Mouse (Mus musculus) heart, adult 8-10 months (tissue): ENCODE data around the gene Nkd1. TPM values are rescaled to one million over a fixed set of nuclear protein-coding genes. Genes with fewer than 3 reads are reported as not detected.

ENCODE experiments used
- DNase-seq: peaks from one replicate; pipeline ENCODE4 v3.0.0; 2022; ENCODE audit warnings: low spot score
- total RNA-seq, 4 experiments: library from RNA; stranded (reverse); gene quantifications; 2 replicates each; pipeline ENCODE4 v1.2.4; 2022

Nkd1 gene
- total RNA-seq, result 1 to 10 TPM; 1.8 to 2.3 (median 2.0) TPM

GRCm38 (mm10) chr8:88520985-88521527, at the start of gene Nkd1:
Gene Nkd1 (plus strand): TSS chr8:88521354.
- peak; percentile 53 for DNase-seq

GRCm38 (mm10) chr8:88481290-88481689, 39.9 kb upstream of the Nkd1 start:
- no peak for DNase-seq

- no peak for DNase-seq
Measured at GRCm38 (mm10) chr8:88488391-88488829, 32.7 kb upstream of the Nkd1 start.

GRCm38 (mm10) chr8:88494076-88494475, 27.1 kb upstream of the Nkd1 start:
- DNase-seq, result no peak

- DNase-seq, result no peak
Measured at GRCm38 (mm10) chr8:88495071-88495805, 25.9 kb upstream of the Nkd1 start.

GRCm38 (mm10) chr8:88502143-88502542, 19.0 kb upstream of the Nkd1 start:
- no peak for DNase-seq

GRCm38 (mm10) chr8:88506981-88507380, 14.2 kb upstream of the Nkd1 start:
- no peak for DNase-seq

- DNase-seq, result no peak
Measured at GRCm38 (mm10) chr8:88511061-88511460, 10.1 kb upstream of the Nkd1 start.

- no peak for DNase-seq
Measured at GRCm38 (mm10) chr8:88512094-88512794, 8.9 kb upstream of the Nkd1 start.

- DNase-seq, result no peak
Measured at GRCm38 (mm10) chr8:88518047-88518446, 3.1 kb upstream of the Nkd1 start.

GRCm38 (mm10) chr8:88520381-88520780, 773 bp upstream of the Nkd1 start:
- no peak for DNase-seq

GRCm38 (mm10) chr8:88521541-88522414, 624 bp downstream of the Nkd1 start:
- no peak for DNase-seq

- DNase-seq, result no peak
Measured at GRCm38 (mm10) chr8:88522433-88523030, 1.4 kb downstream of the Nkd1 start.

- no peak for DNase-seq
Measured at GRCm38 (mm10) chr8:88523621-88524020, 2.5 kb downstream of the Nkd1 start.

- no peak for DNase-seq
Measured at GRCm38 (mm10) chr8:88524132-88524531, 3.0 kb downstream of the Nkd1 start.

GRCm38 (mm10) chr8:88524851-88525250, 3.7 kb downstream of the Nkd1 start:
- DNase-seq, result no peak

- no peak for DNase-seq
Measured at GRCm38 (mm10) chr8:88526296-88526695, 5.1 kb downstream of the Nkd1 start.

- no peak for DNase-seq
Measured at GRCm38 (mm10) chr8:88528186-88528585, 7.0 kb downstream of the Nkd1 start.

GRCm38 (mm10) chr8:88529798-88530197, 8.6 kb downstream of the Nkd1 start:
- no peak for DNase-seq

- DNase-seq, result no peak
Measured at GRCm38 (mm10) chr8:88537081-88537480, 15.9 kb downstream of the Nkd1 start.
